Mouse (Mus musculus) CH12.LX (cell line): ENCODE data around the gene Obp1b. TPM values are rescaled to one million over a fixed set of nuclear protein-coding genes. Genes with fewer than 3 reads are reported as not detected.
"Not testable (repeated sequence)": the region's sequence is repeated elsewhere in the genome, so short reads cannot be mapped to it uniquely, and the experiment has no call there.

Source experiments
- DNase-seq: peaks from one replicate; pipeline ENCODE4 v3.0.0-alpha.2; 2013; ENCODE audit errors: extremely low read depth
- H3K27ac ChIP-seq: 2 replicates; pipeline ENCODE4 v1.5.1; 2012; ENCODE audit warnings: low read depth, mild to moderate bottlenecking, control low read depth, moderate library complexity; ENCODE audit not compliant: insufficient read depth
- H3K27me3 ChIP-seq: replicated peaks from 2 replicates; pipeline ENCODE3; 2012; ENCODE audit warnings: inconsistent platforms
- H3K36me3 ChIP-seq, 2 experiments: replicated peaks in 1 of 2; 2 replicates each; pipeline versions ENCODE3 to v1.6.1; 2012; ENCODE audit warnings: inconsistent platforms in 1 of 2, low read length in 1 of 2, mild to moderate bottlenecking in 1 of 2, mixed read lengths in 1 of 2, moderate library complexity in 1 of 2; ENCODE audit not compliant: control insufficient read depth in 1 of 2, insufficient read depth in 1 of 2
- H3K4me1 ChIP-seq, 2 experiments: 2 replicates each; pipeline ENCODE4 v1.6.1; 2012; ENCODE audit warnings: inconsistent platforms in 1 of 2, moderate library complexity in 1 of 2; ENCODE audit not compliant: insufficient read depth in 2 of 2, control insufficient read depth in 1 of 2
- H3K4me2 ChIP-seq: 2 replicates; pipeline ENCODE4 v1.6.1; 2012; ENCODE audit warnings: low read depth, mild to moderate bottlenecking, control low read depth; ENCODE audit not compliant: poor library complexity, insufficient read depth, severe bottlenecking
- H3K4me3 ChIP-seq, 3 experiments: fragments of 150-350 bp in 1 of 3; sonication (generic) in 1 of 3; replicated peaks in 1 of 3; 2 replicates each; pipeline versions ENCODE3 to v1.5.1; 2011 to 2012; ENCODE audit warnings: low read depth in 2 of 3, low read length in 2 of 3, mild to moderate bottlenecking in 2 of 3, moderate library complexity in 2 of 3, control low read depth in 1 of 3, improper control_type of control experiment in 1 of 3, inconsistent platforms in 1 of 3, mixed read lengths in 1 of 3; ENCODE audit not compliant: poor library complexity in 1 of 3
- H3K79me2 ChIP-seq: replicated peaks from 2 replicates; pipeline ENCODE4 v1.6.1; 2012; ENCODE audit warnings: mild to moderate bottlenecking, moderate library complexity; ENCODE audit not compliant: control insufficient read depth, poor library complexity, insufficient read depth, severe bottlenecking; ENCODE audit errors: extremely low read depth
- H3K9ac ChIP-seq: 2 replicates; pipeline ENCODE4 v1.6.1; 2012; ENCODE audit warnings: low read depth, mild to moderate bottlenecking, control low read depth, moderate library complexity; ENCODE audit not compliant: insufficient read depth
- H3K9me3 ChIP-seq: replicated peaks from 2 replicates; pipeline ENCODE3; 2012; ENCODE audit warnings: low read length, inconsistent platforms, mixed read lengths
- BHLHE40 ChIP-seq: IDR thresholded peaks from 2 replicates; pipeline ENCODE4 v1.6.1; 2011; ENCODE audit warnings: mild to moderate bottlenecking, low read depth, low read length, improper control_type of control experiment
- CHD1 ChIP-seq: IDR thresholded peaks from 2 replicates; pipeline ENCODE4 v1.6.1; 2012; ENCODE audit warnings: low read depth, low read length, improper control_type of control experiment, inconsistent platforms
- EP300 ChIP-seq: IDR thresholded peaks from 2 replicates; pipeline ENCODE4 v1.6.1; 2011; ENCODE audit warnings: low read length, improper control_type of control experiment
- IRF4 ChIP-seq: IDR thresholded peaks from 2 replicates; pipeline ENCODE4 v1.6.1; 2014; ENCODE audit warnings: low read depth, mild to moderate bottlenecking, inconsistent platforms, low read length, improper control_type of control experiment
- MAFK ChIP-seq: IDR thresholded peaks from 2 replicates; pipeline ENCODE4 v1.6.1; 2011; ENCODE audit warnings: low read length, improper control_type of control experiment; ENCODE audit not compliant: insufficient replicate concordance
- MEF2A ChIP-seq: IDR thresholded peaks from 2 replicates; pipeline ENCODE4 v1.6.1; 2014; ENCODE audit warnings: low read depth, mild to moderate bottlenecking, inconsistent platforms, low read length, improper control_type of control experiment, borderline replicate concordance
- MXI1 ChIP-seq: IDR thresholded peaks from 2 replicates; pipeline ENCODE4 v1.6.1; 2011; ENCODE audit warnings: mild to moderate bottlenecking, low read depth, low read length, improper control_type of control experiment
- NELFE ChIP-seq: IDR thresholded peaks from 2 replicates; pipeline ENCODE4 v1.6.1; 2011; ENCODE audit warnings: low read depth, low read length, improper control_type of control experiment
- NRF1 ChIP-seq: IDR thresholded peaks from 2 replicates; pipeline ENCODE4 v1.6.1; 2014; ENCODE audit warnings: low read depth, mild to moderate bottlenecking, inconsistent platforms, low read length, improper control_type of control experiment, moderate library complexity
- POLR2A ChIP-seq: IDR thresholded peaks from 2 replicates; pipeline ENCODE4 v1.6.1; 2011; ENCODE audit warnings: low read depth, mild to moderate bottlenecking, improper control_type of control experiment, low read length
- POLR2AphosphoS2 ChIP-seq: IDR thresholded peaks from 2 replicates; pipeline ENCODE4 v1.6.1; 2011; ENCODE audit warnings: low read depth, low read length, improper control_type of control experiment
- RAD21 ChIP-seq: IDR thresholded peaks from 2 replicates; pipeline ENCODE4 v1.6.1; 2011; ENCODE audit warnings: low read depth, mild to moderate bottlenecking, low read length, improper control_type of control experiment, moderate library complexity
- SIN3A ChIP-seq: IDR thresholded peaks from 2 replicates; pipeline ENCODE4 v1.6.1; 2012; ENCODE audit warnings: low read length, improper control_type of control experiment, inconsistent platforms
- UBTF ChIP-seq: IDR thresholded peaks from 2 replicates; pipeline ENCODE4 v1.6.1; 2012; ENCODE audit warnings: low read depth, mild to moderate bottlenecking, inconsistent platforms, low read length, improper control_type of control experiment, moderate library complexity
- USF1 ChIP-seq: IDR thresholded peaks from 2 replicates; pipeline ENCODE4 v1.6.1; 2014; ENCODE audit warnings: low read depth, mild to moderate bottlenecking, inconsistent platforms, low read length, improper control_type of control experiment
- ZNF384 ChIP-seq: IDR thresholded peaks from 2 replicates; pipeline ENCODE4 v1.6.1; 2012; ENCODE audit warnings: low read depth, low read length, improper control_type of control experiment, inconsistent platforms
- dilution Hi-C: fragments of 300-500 bp; cut with MboI; formaldehyde crosslinking; loops from 2 replicates; pipeline ENCODE4 v1.14.3; 2020; ENCODE audit warnings: low sequenced_read_pairs; ENCODE audit not compliant: extremely low pct_unique_long_range_greater_than_20kb, extremely low pct_ligation_motif_present
- in situ Hi-C: fragments of 300-500 bp; cut with MboI; formaldehyde crosslinking; loops from 3 replicates; pipeline ENCODE4 v1.14.3; 2019; ENCODE audit warnings: low sequenced_read_pairs, low pct_ligation_motif_present, low pct_unique_long_range_greater_than_20kb, mixed read lengths
- polyA plus RNA-seq: library from polyadenylated mRNA; unstranded; fragments of >175 nt; gene quantifications from 2 replicates; pipeline ENCODE4 v1.2.1, GENCODE M21; 2012; ENCODE audit warnings: low read depth; ENCODE audit not compliant: insufficient read length
- total RNA-seq, 2 experiments: library from RNA; depleted of rRNA; stranded (reverse); fragments of 300-350 nt in 1 of 2; fragments of >200 nt in 1 of 2; gene quantifications; 2 replicates each; pipeline ENCODE4 v1.2.3; 2012 to 2014

Obp1b gene
- total RNA-seq (2012; rRNA removed) (not detected in 2 replicates), total RNA-seq (2014; rRNA removed) (not detected in 2 replicates), polyA plus RNA-seq (not detected in 2 replicates)

GRCm38 (mm10) chrX:78186477-78186876 is at the start of gene Obp1b:
TSS of gene Obp1b (plus strand) at chrX:78186777.
- H3K79me2 ChIP-seq, dilution Hi-C loops, H3K4me1 ChIP-seq, H3K27me3 ChIP-seq, H3K27ac ChIP-seq, H3K4me2 ChIP-seq, in situ Hi-C loops, H3K9ac ChIP-seq, H3K9me3 ChIP-seq, H3K36me3 ChIP-seq, H3K4me3 ChIP-seq, DNase-seq: not testable (repeated sequence)

GRCm38 (mm10) chrX:78202220-78202619 is 15.6 kb downstream of the Obp1b start:
- H3K4me3 ChIP-seq, H3K27me3 ChIP-seq, DNase-seq, in situ Hi-C loops, H3K79me2 ChIP-seq, H3K4me1 ChIP-seq, H3K9ac ChIP-seq, H3K9me3 ChIP-seq, H3K36me3 ChIP-seq, H3K4me2 ChIP-seq, dilution Hi-C loops, H3K27ac ChIP-seq: not testable (repeated sequence)

GRCm38 (mm10) chrX:78202829-78203228 is 16.3 kb downstream of the Obp1b start:
- H3K27ac ChIP-seq, result no peak overlapping the region
- dilution Hi-C loops, result no loop called here
- TF ChIP-seq MEF2A (no peak), MAFK (no peak), SIN3A (no peak), UBTF (no peak), POLR2AphosphoS2 (no peak), BHLHE40 (no peak), RAD21 (no peak), USF1 (no peak), NRF1 (no peak), ZNF384 (no peak), IRF4 (no peak), CHD1 (no peak), NELFE (no peak), EP300 (no peak), POLR2A (no peak), MXI1 (no peak)
- no peaks in the 10 kb centered on the region for H3K36me3 ChIP-seq
- H3K4me3 ChIP-seq, result no peak overlapping the region
- no peak overlapping the region for H3K4me2 ChIP-seq
- H3K4me1 ChIP-seq, result no peaks in the 10 kb centered on the region
- in situ Hi-C loops, result no loop called here
- no peak for DNase-seq
- H3K27me3 ChIP-seq, result no peaks in the 10 kb centered on the region
- H3K79me2 ChIP-seq, result no peaks in the 10 kb centered on the region
- no peak overlapping the region for H3K9ac ChIP-seq
- H3K9me3 ChIP-seq, result peaks cover 3% of the 10 kb centered on the region

Other genes starting within 250 kb of the Obp1b start
- gene Obp1a, start 95.4 kb upstream of the Obp1b start, total RNA-seq (2012; rRNA removed), result not detected in 2 replicates
- gene Obp1a, start 95.4 kb upstream of the Obp1b start, total RNA-seq (2014; rRNA removed), result not detected in 2 replicates
- gene Obp1a, start 95.4 kb upstream of the Obp1b start, polyA plus RNA-seq, result not detected in 2 replicates
- not detected in 2 replicates for gene Gm5938, start 61.3 kb upstream of the Obp1b start, total RNA-seq (2012; rRNA removed)
- gene Gm5938, start 61.3 kb upstream of the Obp1b start, total RNA-seq (2014; rRNA removed), result not detected in 2 replicates
- not detected in 2 replicates for gene Gm5938, start 61.3 kb upstream of the Obp1b start, polyA plus RNA-seq
- not detected in 2 replicates for gene Gm14743, start 59.1 kb downstream of the Obp1b start, total RNA-seq (2012; rRNA removed)
- not detected in 2 replicates for gene Gm14743, start 59.1 kb downstream of the Obp1b start, total RNA-seq (2014; rRNA removed)
- not detected in 2 replicates for gene Gm14743, start 59.1 kb downstream of the Obp1b start, polyA plus RNA-seq
- not detected in 2 replicates for gene 4930480E11Rik, start 182.9 kb downstream of the Obp1b start, total RNA-seq (2012; rRNA removed)
- gene 4930480E11Rik, start 182.9 kb downstream of the Obp1b start, total RNA-seq (2014; rRNA removed), result not detected in 2 replicates
- not detected in 2 replicates for gene 4930480E11Rik, start 182.9 kb downstream of the Obp1b start, polyA plus RNA-seq